Mouse (Mus musculus) CH12.LX (cell line): ENCODE results near the gene Zdhhc24.

Source experiments
- CHD2 ChIP-seq: IDR thresholded peaks from 2 replicates; pipeline ENCODE4 v1.6.1; 2011; ENCODE audit warnings: low read length, improper control_type of control experiment
- CTCF ChIP-seq, 2 experiments: IDR thresholded peaks in 1 of 2; conservative IDR thresholded peaks in 1 of 2; 2 replicates each; pipeline ENCODE4 v1.5.1; 2011 to 2012; ENCODE audit warnings: low read depth in 2 of 2, low read length in 2 of 2, improper control_type of control experiment in 1 of 2, inconsistent platforms in 1 of 2, mild to moderate bottlenecking in 1 of 2, moderate library complexity in 1 of 2
- EP300 ChIP-seq: IDR thresholded peaks from 2 replicates; pipeline ENCODE4 v1.6.1; 2011; ENCODE audit warnings: low read length, improper control_type of control experiment
- IRF4 ChIP-seq: IDR thresholded peaks from 2 replicates; pipeline ENCODE4 v1.6.1; 2014; ENCODE audit warnings: low read depth, mild to moderate bottlenecking, inconsistent platforms, low read length, improper control_type of control experiment
- KAT2A ChIP-seq: IDR thresholded peaks from 2 replicates; pipeline ENCODE4 v1.6.1; 2012; ENCODE audit warnings: low read length, improper control_type of control experiment, inconsistent platforms; ENCODE audit not compliant: insufficient replicate concordance
- MAX ChIP-seq: IDR thresholded peaks from 2 replicates; pipeline ENCODE4 v1.6.1; 2011; ENCODE audit warnings: low read length, improper control_type of control experiment
- POLR2A ChIP-seq: IDR thresholded peaks from 2 replicates; pipeline ENCODE4 v1.6.1; 2011; ENCODE audit warnings: low read depth, mild to moderate bottlenecking, improper control_type of control experiment, low read length
- RCOR1 ChIP-seq: conservative IDR thresholded peaks from 2 replicates; pipeline ENCODE4 v1.6.1; 2012; ENCODE audit warnings: low read depth, mild to moderate bottlenecking, inconsistent platforms, low read length, improper control_type of control experiment
- TCF12 ChIP-seq: IDR thresholded peaks from 2 replicates; pipeline ENCODE4 v1.6.1; 2014; ENCODE audit warnings: low read depth, mild to moderate bottlenecking, inconsistent platforms, low read length, improper control_type of control experiment
- UBTF ChIP-seq: IDR thresholded peaks from 2 replicates; pipeline ENCODE4 v1.6.1; 2012; ENCODE audit warnings: low read depth, mild to moderate bottlenecking, inconsistent platforms, low read length, improper control_type of control experiment, moderate library complexity

- TF ChIP-seq MAX (no peak), POLR2A (no peak), KAT2A (no peak), EP300 (no peak), CTCF (conservative IDR thresholded peaks at IDR 0.05 in 1 of 2, IDR thresholded peaks at IDR 0.05 in 1 of 2; ENCODE audit: low read depth in 2 of 2, low read length in 2 of 2) (no peak), RCOR1 (no peak), IRF4 (no peak), CHD2 (no peak), TCF12 (no peak), UBTF (no peak)
Observed at GRCm38 (mm10) chr19:4909376-4909775, 30.9 kb downstream of the Zdhhc24 start.
